In genomic region chr11:17658717-17659116, GRCm38 (mm10) we compare ENCODE assay signal across 16 mouse cellular contexts.
A peak's percentile ranks its signal among the peaks of the same experiment; 100 is the strongest.
DNase-seq lines count a peak whose midpoint lies in the region; ATAC-seq and TF ChIP-seq lines count a peak whose summit lies in the region.
"Had no signal": no experiment of that assay in that cellular context is flagged by ENCODE, and none has a peak within 500 bp of the region (broad histone marks: within the 10 kb centered on the region; RNA-seq: fewer than 3 reads in every experiment).

No protein-coding gene starts in this region.

- H3K27me3 ChIP-seq in forebrain, embryonic 12.5 days, result no peaks in the 10 kb centered on the region
- no peaks in the 10 kb centered on the region for H3K27me3 ChIP-seq in forebrain, postnatal 0 days (ENCODE audit: insufficient read depth, low read length)
- no peaks in the 10 kb centered on the region for H3K27me3 ChIP-seq in midbrain, embryonic 13.5 days
- H3K27me3 ChIP-seq in midbrain, embryonic 10.5 days (ENCODE audit: low read depth, poor library complexity, severe bottlenecking), result no peaks in the 10 kb centered on the region
- H3K27me3 ChIP-seq in forebrain, embryonic 13.5 days, result no peaks in the 10 kb centered on the region
- H3K27me3 ChIP-seq in liver, embryonic 11.5 days (replicated peaks; ENCODE audit: control insufficient read depth, insufficient read depth, low read length), result no peaks in the 10 kb centered on the region
- H3K27me3 ChIP-seq: heart, embryonic 12.5 days had no signal

- H3K36me3 ChIP-seq in forebrain, embryonic 12.5 days (replicated peaks), result no peaks in the 10 kb centered on the region
- H3K36me3 ChIP-seq in forebrain, postnatal 0 days (ENCODE audit: insufficient read depth), result no peaks in the 10 kb centered on the region
- H3K36me3 ChIP-seq in midbrain, embryonic 13.5 days, result no peaks in the 10 kb centered on the region
- H3K36me3 ChIP-seq in midbrain, embryonic 10.5 days, result no peaks in the 10 kb centered on the region
- H3K36me3 ChIP-seq in forebrain, embryonic 13.5 days (ENCODE audit: poor library complexity, severe bottlenecking), result no peaks in the 10 kb centered on the region
- H3K36me3 ChIP-seq in liver, embryonic 11.5 days (ENCODE audit: control insufficient read depth, insufficient read depth, low read length), result no peaks in the 10 kb centered on the region
- H3K36me3 ChIP-seq: embryonic facial prominence, embryonic 10.5 days; heart, embryonic 12.5 days; hindbrain, embryonic 10.5 days had no signal

- ATAC-seq in forebrain, embryonic 12.5 days (ENCODE audit: low FRiP score), result peak; percentile 28; the same call in 1 of the 2 replicates
- ATAC-seq in forebrain, postnatal 0 days, result no peak
- ATAC-seq in midbrain, embryonic 13.5 days, result peak; percentile 10; the same call in 1 of the 2 replicates
- ATAC-seq in forebrain, embryonic 13.5 days, result peak; percentile 25
- ATAC-seq in liver, embryonic 11.5 days (replicated peaks; ENCODE audit: low FRiP score), result no peak
- ATAC-seq: inflammation-experienced regulatory T-cells, adult 6 months had no signal

- no peak overlapping the region for H3K9ac ChIP-seq in forebrain, embryonic 12.5 days
- H3K9ac ChIP-seq in forebrain, postnatal 0 days, result no peak overlapping the region
- H3K9ac ChIP-seq in midbrain, embryonic 13.5 days (replicated peaks), result no peak overlapping the region
- H3K9ac ChIP-seq in forebrain, embryonic 13.5 days, result no peak overlapping the region
- no peak overlapping the region for H3K9ac ChIP-seq in liver, embryonic 11.5 days (ENCODE audit: low read depth, low read length)
- H3K9ac ChIP-seq: heart, embryonic 12.5 days had no signal

- H3K27ac ChIP-seq in forebrain, embryonic 12.5 days, result no peak overlapping the region
- no peak overlapping the region for H3K27ac ChIP-seq in forebrain, postnatal 0 days (ENCODE audit: low read depth, low read length)
- no peak overlapping the region for H3K27ac ChIP-seq in midbrain, embryonic 13.5 days
- no peak overlapping the region for H3K27ac ChIP-seq in midbrain, embryonic 10.5 days (replicated peaks)
- peak overlapping the region; percentile 1; the same call in 1 of the 2 replicates for H3K27ac ChIP-seq in forebrain, embryonic 13.5 days
- H3K27ac ChIP-seq in liver, embryonic 11.5 days (ENCODE audit: low read depth, low read length), result no peak overlapping the region
- H3K27ac ChIP-seq: embryonic facial prominence, embryonic 10.5 days; gastrocnemius, adult 2 months; hindbrain, embryonic 10.5 days had no signal

- H3K9me3 ChIP-seq in forebrain, embryonic 12.5 days, result no peaks in the 10 kb centered on the region
- H3K9me3 ChIP-seq in forebrain, postnatal 0 days (ENCODE audit: low read length), result no peaks in the 10 kb centered on the region
- no peaks in the 10 kb centered on the region for H3K9me3 ChIP-seq in midbrain, embryonic 13.5 days
- no peaks in the 10 kb centered on the region for H3K9me3 ChIP-seq in midbrain, embryonic 10.5 days (replicated peaks)
- no peaks in the 10 kb centered on the region for H3K9me3 ChIP-seq in forebrain, embryonic 13.5 days (replicated peaks)
- no peaks in the 10 kb centered on the region for H3K9me3 ChIP-seq in liver, embryonic 11.5 days (ENCODE audit: control insufficient read depth, low read length)
- H3K9me3 ChIP-seq: embryonic facial prominence, embryonic 10.5 days; heart, embryonic 12.5 days; hindbrain, embryonic 10.5 days had no signal

- peaks cover 12% of the 10 kb centered on the region; the same call in 1 of the 2 replicates for H3K4me1 ChIP-seq in forebrain, embryonic 12.5 days
- H3K4me1 ChIP-seq in forebrain, postnatal 0 days (ENCODE audit: insufficient read depth), result no peaks in the 10 kb centered on the region
- H3K4me1 ChIP-seq in midbrain, embryonic 13.5 days (replicated peaks), result peaks cover 10% of the 10 kb centered on the region; the same call in 1 of the 2 replicates
- H3K4me1 ChIP-seq in midbrain, embryonic 10.5 days, result peaks cover 6% of the 10 kb centered on the region; the same call in 1 of the 2 replicates
- H3K4me1 ChIP-seq in forebrain, embryonic 13.5 days, result peaks cover 17% of the 10 kb centered on the region
- no peaks in the 10 kb centered on the region for H3K4me1 ChIP-seq in liver, embryonic 11.5 days (replicated peaks; ENCODE audit: control insufficient read depth, insufficient read depth, low read length)
- H3K4me1 ChIP-seq: embryonic facial prominence, embryonic 10.5 days had no signal

- 75% methylated on average over 4 of the region's 4 CpGs for WGBS in forebrain, embryonic 12.5 days
- 70% methylated on average over 4 of the region's 4 CpGs for WGBS in forebrain, postnatal 0 days
- 81% methylated on average over 4 of the region's 4 CpGs for WGBS in midbrain, embryonic 13.5 days
- 91% methylated on average over 4 of the region's 4 CpGs for WGBS in midbrain, embryonic 10.5 days
- 77% methylated on average over 4 of the region's 4 CpGs for WGBS in forebrain, embryonic 13.5 days
- WGBS in liver, embryonic 11.5 days, result 86% methylated on average over 4 of the region's 4 CpGs

- no peak for DNase-seq in forebrain, postnatal 0 days
- no peak for DNase-seq in midbrain, embryonic 10.5 days (ENCODE audit: low spot score)
- no peak for DNase-seq in liver, embryonic 11.5 days (ENCODE audit: low spot score)
- DNase-seq in layer of hippocampus, adult 11-12 months (ENCODE audit: low spot score), result no peak
- DNase-seq: adrenal gland, postnatal 14 days; cerebellum, adult 2 months; cerebellum, postnatal 10 days; gastrocnemius, adult 2 months; gastrocnemius, postnatal 25 days had no signal

- no peak overlapping the region for H3K4me3 ChIP-seq in forebrain, embryonic 12.5 days (replicated peaks)
- H3K4me3 ChIP-seq in forebrain, postnatal 0 days (ENCODE audit: low read depth, low read length), result no peak overlapping the region
- H3K4me3 ChIP-seq in midbrain, embryonic 13.5 days (replicated peaks), result no peak overlapping the region
- no peak overlapping the region for H3K4me3 ChIP-seq in midbrain, embryonic 10.5 days
- no peak overlapping the region for H3K4me3 ChIP-seq in forebrain, embryonic 13.5 days
- H3K4me3 ChIP-seq in liver, embryonic 11.5 days (ENCODE audit: low read depth, low read length), result no peak overlapping the region
- H3K4me3 ChIP-seq: embryonic facial prominence, embryonic 10.5 days; gastrocnemius, adult 2 months; heart, embryonic 12.5 days; hindbrain, embryonic 10.5 days had no signal

- TF ChIP-seq CTCF in forebrain, postnatal 0 days (IDR thresholded peaks at IDR 0.05; ENCODE audit: low read depth), result no peak

- H3K4me2 ChIP-seq in forebrain, embryonic 12.5 days, result no peak overlapping the region
- no peak overlapping the region for H3K4me2 ChIP-seq in forebrain, postnatal 0 days (ENCODE audit: low read depth)
- no peak overlapping the region for H3K4me2 ChIP-seq in midbrain, embryonic 13.5 days (replicated peaks)
- no peak overlapping the region for H3K4me2 ChIP-seq in forebrain, embryonic 13.5 days
- no peak overlapping the region for H3K4me2 ChIP-seq in liver, embryonic 11.5 days
- H3K4me2 ChIP-seq: heart, embryonic 12.5 days had no signal

Comparison
In these comparisons a context has a peak if more than half of its experiments do, and no peak if none do; other contexts are left out.
1. ATAC-seq: peak in forebrain, embryonic 12.5 days (single experiment), midbrain, embryonic 13.5 days (single experiment) and forebrain, embryonic 13.5 days (single experiment); none in forebrain, postnatal 0 days (single experiment) and liver, embryonic 11.5 days (single experiment).